Mouse (Mus musculus) urinary bladder, adult 2 months (tissue): Measurements from ENCODE around the gene Snx18. TPM values are rescaled to one million over a fixed set of nuclear protein-coding genes. Genes with fewer than 3 reads are reported as not detected.

Source experiments
- DNase-seq: peaks from one replicate; pipeline ENCODE4 v3.0.0; 2022; ENCODE audit warnings: low spot score
- polyA plus RNA-seq: library from polyadenylated mRNA; depleted of rRNA; stranded (reverse); fragments of >200 nt; gene quantifications from 2 replicates; pipeline ENCODE4 v1.2.3, GENCODE M21; 2012

Snx18 gene
- polyA plus RNA-seq, 1 experiment: 33.5 TPM

- DNase-seq: no peak
Measured at GRCm38 (mm10) chr13:113615971-113616671, 2.2 kb downstream of the Snx18 start.

- no peak for DNase-seq
Measured at GRCm38 (mm10) chr13:113615546-113615941, 2.8 kb downstream of the Snx18 start.

- DNase-seq: no peak
Measured at GRCm38 (mm10) chr13:113614635-113615545, 3.5 kb downstream of the Snx18 start.

- DNase-seq: no peak
Measured at GRCm38 (mm10) chr13:113613882-113614281, 4.5 kb downstream of the Snx18 start.

- no peak for DNase-seq
Measured at GRCm38 (mm10) chr13:113613341-113613740, 5.0 kb downstream of the Snx18 start.

- no peak for DNase-seq
Measured at GRCm38 (mm10) chr13:113612141-113612950, 6.0 kb downstream of the Snx18 start.

- no peak for DNase-seq
Measured at GRCm38 (mm10) chr13:113610732-113611500, 7.4 kb downstream of the Snx18 start.

GRCm38 (mm10) chr13:113609429-113609828, 8.9 kb downstream of the Snx18 start:
- no peak for DNase-seq

- no peak for DNase-seq
Measured at GRCm38 (mm10) chr13:113607821-113608220, 10.5 kb downstream of the Snx18 start.

GRCm38 (mm10) chr13:113607371-113607770, 11.0 kb downstream of the Snx18 start:
- no peak for DNase-seq

GRCm38 (mm10) chr13:113606741-113607358, 11.5 kb downstream of the Snx18 start:
- DNase-seq: no peak

GRCm38 (mm10) chr13:113606131-113606530, 12.2 kb downstream of the Snx18 start:
- no peak for DNase-seq

- no peak for DNase-seq
Measured at GRCm38 (mm10) chr13:113605693-113606092, 12.7 kb downstream of the Snx18 start.

GRCm38 (mm10) chr13:113604321-113604720, 14.0 kb downstream of the Snx18 start:
- no peak for DNase-seq

- no peak for DNase-seq
Measured at GRCm38 (mm10) chr13:113602882-113603342, 15.5 kb downstream of the Snx18 start.

GRCm38 (mm10) chr13:113601831-113602604, 16.3 kb downstream of the Snx18 start:
- no peak for DNase-seq

- no peak for DNase-seq
Measured at GRCm38 (mm10) chr13:113600531-113601463, 17.6 kb downstream of the Snx18 start.

GRCm38 (mm10) chr13:113599701-113600530, 18.4 kb downstream of the Snx18 start:
- no peak for DNase-seq
